8 mouse cellular contexts compared by ENCODE assay signal in genomic region chr12:37108390-37108738, GRCm38 (mm10). TPM values are rescaled to one million over a fixed set of nuclear protein-coding genes. Genes with fewer than 3 reads are reported as not detected.
A peak's percentile ranks its signal among the peaks of the same experiment; 100 is the strongest.
DNase-seq lines count a peak whose midpoint lies in the region; ATAC-seq and TF ChIP-seq lines count a peak whose summit lies in the region.

Gene Meox2, plus strand, starts transcription at chr12:37108540.

- no peak for TF ChIP-seq EP300 in heart, postnatal 0 days (IDR thresholded peaks at IDR 0.05; ENCODE audit: low read depth)

- no peaks in the 10 kb centered on the region for H3K9me3 ChIP-seq in forebrain, embryonic 11.5 days (ENCODE audit: control insufficient read depth, low read length)
- H3K9me3 ChIP-seq in heart, postnatal 0 days (replicated peaks; ENCODE audit: control insufficient read depth, low read length): no peaks in the 10 kb centered on the region

- 0% methylated on average over 12 of the region's 12 CpGs for WGBS in forebrain, embryonic 11.5 days
- 0% methylated on average over 12 of the region's 12 CpGs for WGBS in heart, postnatal 0 days

- peaks cover 33% of the 10 kb centered on the region for H3K27me3 ChIP-seq in forebrain, embryonic 11.5 days (ENCODE audit: control insufficient read depth, insufficient read depth, low read length)
- H3K27me3 ChIP-seq in heart, postnatal 0 days (ENCODE audit: control insufficient read depth, insufficient read depth, low read length): peaks cover 35% of the 10 kb centered on the region
- no peaks in the 10 kb centered on the region for H3K27me3 ChIP-seq in myocyte (ENCODE audit: control insufficient read depth, insufficient read depth, insufficient read length)

- TF ChIP-seq CTCF in left cerebral cortex, adult 2 months (IDR thresholded peaks at IDR 0.05): no peak
- TF ChIP-seq CTCF in heart, postnatal 0 days (IDR thresholded peaks at IDR 0.05; ENCODE audit: low read depth): no peak

- H3K4me2 ChIP-seq in forebrain, embryonic 11.5 days (ENCODE audit: low read depth, low read length, severe bottlenecking): peak within 1 kb of the TSS; percentile 84
- H3K4me2 ChIP-seq in heart, postnatal 0 days (ENCODE audit: low read depth, low read length): peak within 1 kb of the TSS; percentile 64
- H3K4me2 ChIP-seq in myocyte (ENCODE audit: low read depth): peak within 1 kb of the TSS; percentile 90

- no peaks in the 10 kb centered on the region for H3K79me2 ChIP-seq in myocyte (ENCODE audit: control insufficient read depth, insufficient read depth)

- intact Hi-C loops in left cerebral cortex, adult 2 months (cut with DNase I): no loop called here
- intact Hi-C loops in left cerebral cortex, postnatal 36 days (cut with DNase I): no loop called here

- no peak for TF ChIP-seq POLR2A in myocyte (IDR thresholded peaks at IDR 0.05; ENCODE audit: insufficient read length, low read depth)

- H3K9ac ChIP-seq in forebrain, embryonic 11.5 days (ENCODE audit: low read length): no peak within 1 kb of the TSS
- peak within 1 kb of the TSS; percentile 50 for H3K9ac ChIP-seq in heart, postnatal 0 days (replicated peaks; ENCODE audit: low read depth, low read length)

- H3K4me1 ChIP-seq in forebrain, embryonic 11.5 days (replicated peaks; ENCODE audit: control insufficient read depth, insufficient read depth, low read length): peaks cover 6% of the 10 kb centered on the region; the same call in 1 of the 2 replicates
- peaks cover 9% of the 10 kb centered on the region; the same call in 1 of the 2 replicates for H3K4me1 ChIP-seq in heart, postnatal 0 days (ENCODE audit: control insufficient read depth, insufficient read depth)

- H3K36me3 ChIP-seq in forebrain, embryonic 11.5 days (ENCODE audit: control insufficient read depth, insufficient read depth, low read length): no peaks in the 10 kb centered on the region
- H3K36me3 ChIP-seq in heart, postnatal 0 days (replicated peaks; ENCODE audit: control insufficient read depth, insufficient read depth, low read length): no peaks in the 10 kb centered on the region
- no peaks in the 10 kb centered on the region for H3K36me3 ChIP-seq in myocyte (ENCODE audit: control insufficient read depth, insufficient read depth)

- H3ac ChIP-seq in myocyte (ENCODE audit: control insufficient read depth, insufficient read length): no peak within 1 kb of the TSS

- ATAC-seq in forebrain, embryonic 11.5 days (replicated peaks; ENCODE audit: low FRiP score): peak; percentile 69
- ATAC-seq in heart, postnatal 0 days (ENCODE audit: insufficient read depth, low read depth): peak; percentile 86
- ATAC-seq in activated CD4-positive, CD25-positive, alpha-beta regulatory T cell, adult 4 months: no peak

- H3K4me3 ChIP-seq in left cerebral cortex, adult 2 months: peak within 1 kb of the TSS; percentile 24
- peak within 1 kb of the TSS; percentile 37 for H3K4me3 ChIP-seq in forebrain, embryonic 11.5 days (ENCODE audit: low read depth, low read length)
- peak within 1 kb of the TSS; percentile 53 for H3K4me3 ChIP-seq in heart, postnatal 0 days (ENCODE audit: low read depth, low read length)
- peak within 1 kb of the TSS; percentile 32 for H3K4me3 ChIP-seq in myocyte

- H3K27ac ChIP-seq in left cerebral cortex, adult 2 months: no peak within 1 kb of the TSS
- H3K27ac ChIP-seq in forebrain, embryonic 11.5 days (ENCODE audit: low read depth, low read length): no peak within 1 kb of the TSS
- peak within 1 kb of the TSS; percentile 81 for H3K27ac ChIP-seq in heart, postnatal 0 days (ENCODE audit: low read depth)

- DNase-seq in left cerebral cortex, adult 2 months (ENCODE audit: extremely low spot score in 1 of 2, low spot score in 2 of 2): no peak
- no peak for DNase-seq in left cerebral cortex, postnatal 36 days (ENCODE audit: low spot score in 2 of 2)
- peak; percentile 76 for DNase-seq in forebrain, embryonic 11.5 days (ENCODE audit: low spot score)
- peak; percentile 51 for DNase-seq in heart, postnatal 0 days (ENCODE audit: low spot score)
- peak; percentile 21 for DNase-seq in liver
- no peak for DNase-seq in left cerebral cortex, adult 8-10 months (ENCODE audit: low spot score in 2 of 2)

TF ChIP-seq in myocyte, 11 proteins besides CTCF, POLR2A, EP300 and RAD21:
- TF ChIP-seq REST (IDR thresholded peaks at IDR 0.05; ENCODE audit: insufficient read depth, insufficient read length) (no peak), MYOD1 (IDR thresholded peaks at IDR 0.05; ENCODE audit: control insufficient read depth in 1 of 3, insufficient read length in 2 of 3, low read depth in 2 of 3) (no peak), E2F4 (IDR thresholded peaks at IDR 0.05; ENCODE audit: insufficient read depth) (no peak), USF1 (IDR thresholded peaks at IDR 0.05; ENCODE audit: low read depth) (no peak), TCF12 (IDR thresholded peaks at IDR 0.05; ENCODE audit: insufficient read depth, poor library complexity, severe bottlenecking) (no peak), MAX (IDR thresholded peaks at IDR 0.05; ENCODE audit: low read depth) (no peak), POLR2AphosphoS2 (IDR thresholded peaks at IDR 0.05; ENCODE audit: insufficient read length, low read depth) (no peak), MYOG (IDR thresholded peaks at IDR 0.05; ENCODE audit: control insufficient read depth in 1 of 3, insufficient read depth in 1 of 3, insufficient read length in 2 of 3, low read depth in 2 of 3) (no peak), SRF (IDR thresholded peaks at IDR 0.05; ENCODE audit: control insufficient read depth, insufficient read length, low read depth) (no peak)

RNA-seq across cellular contexts. Expression of gene Meox2, which starts in this region (rescaled TPM):
- not detected for total RNA-seq in left cerebral cortex, adult 2 months (2021)
- total RNA-seq in left cerebral cortex, postnatal 36 days (2021): under 1 TPM in 1 of 2 experiments, not detected in 1; 0.23 TPM
- polyA plus RNA-seq in forebrain, embryonic 11.5 days (2014; fragmentation: Nextera tagmentation; extraction: Ambion mirVana): 0.15 and 0.33 TPM in 2 replicates
- total RNA-seq in heart, postnatal 0 days (2014; rRNA removed; ENCODE audit: low replicate concordance): 8.9 and 26.6 TPM in 2 replicates
- 9.3 and 9.4 TPM in 2 replicates for polyA plus RNA-seq in heart, postnatal 0 days (2015; fragmentation: Nextera tagmentation; extraction: Ambion mirVana)
- polyA plus RNA-seq in myocyte (2012; fragmentation: generic; extraction: Trizol): 0.08 TPM
- polyA plus RNA-seq in activated CD4-positive, CD25-positive, alpha-beta regulatory T cell, adult 4 months (2017; shearing (Covaris generic)): not detected
- under 1 TPM in 2 of 4 experiments, not detected in 2; 0.15 to 0.18 TPM for total RNA-seq in left cerebral cortex, adult 8-10 months (2022)

Comparison
In these comparisons a context has a peak if more than half of its experiments do, and no peak if none do; other contexts are left out.
1. Peak in DNase-seq, ATAC-seq, H3K4me3 ChIP-seq and H3K4me2 ChIP-seq in forebrain, embryonic 11.5 days; RNA of the gene not detected or under 1 TPM.
2. DNase-seq: peak in heart, postnatal 0 days (single experiment) and liver (single experiment); none in left cerebral cortex, adult 2 months (0 of 2), left cerebral cortex, postnatal 36 days (0 of 2) and left cerebral cortex, adult 8-10 months (0 of 2).
3. Peak in every context shown above with its lines, with median percentiles within 50 percentile points of each other: H3K4me3 ChIP-seq and H3K4me2 ChIP-seq.